21 mouse cellular contexts compared by ENCODE assay signal in the genomic region with DNA sequence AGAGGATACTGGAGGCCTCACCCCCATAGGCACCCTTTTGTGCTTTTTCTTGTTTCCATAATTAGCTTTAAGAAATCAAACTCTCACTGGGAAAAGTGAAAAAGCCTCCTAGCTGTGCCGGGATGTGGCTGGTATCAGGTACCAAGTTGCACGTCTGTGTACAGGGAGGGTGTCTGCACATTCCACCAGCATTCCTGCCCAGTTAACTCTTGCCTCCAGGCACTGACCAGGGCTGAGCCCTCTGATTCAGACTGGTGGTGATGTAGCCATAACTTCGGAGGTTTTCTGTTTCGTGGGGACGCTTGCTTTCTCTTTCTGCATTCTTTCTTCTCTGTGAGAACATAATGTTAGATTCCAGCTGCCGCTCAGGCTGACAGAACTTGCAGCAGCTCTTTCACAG. TPM values are rescaled to one million over a fixed set of nuclear protein-coding genes. Genes with fewer than 3 reads are reported as not detected.
DNase-seq lines count a peak whose midpoint lies in the region; ATAC-seq and TF ChIP-seq lines count a peak whose summit lies in the region.
"Had no signal": no experiment of that assay in that cellular context is flagged by ENCODE, and none has a peak within 500 bp of the region (broad histone marks: within the 10 kb centered on the region; RNA-seq: fewer than 3 reads in every experiment).

No protein-coding gene starts in this region.

- peak overlapping the region; percentile 19 for H3K27ac ChIP-seq in heart, embryonic 12.5 days (ENCODE audit: poor library complexity, severe bottlenecking)
- H3K27ac ChIP-seq in lung, postnatal 0 days (ENCODE audit: low read length): peak overlapping the region; percentile 11; the same call in 1 of the 2 replicates
- H3K27ac ChIP-seq in embryonic facial prominence, embryonic 14.5 days (replicated peaks; ENCODE audit: low read depth, low read length): 0 out of 2 replicates have a peak overlapping the region, but pooled peaks have one; percentile 15
- no peak overlapping the region for H3K27ac ChIP-seq in hindbrain, embryonic 12.5 days
- H3K27ac ChIP-seq: forebrain, embryonic 13.5 days; hindbrain, embryonic 14.5 days; liver, embryonic 14.5 days; neural tube, embryonic 12.5 days had no signal

- H3K9ac ChIP-seq in heart, embryonic 12.5 days: no peak overlapping the region
- no peak overlapping the region for H3K9ac ChIP-seq in lung, postnatal 0 days (replicated peaks; ENCODE audit: low read depth)
- no peak overlapping the region; the same call in 1 of the 2 replicates for H3K9ac ChIP-seq in embryonic facial prominence, embryonic 14.5 days (ENCODE audit: low read depth, low read length)
- H3K9ac ChIP-seq in hindbrain, embryonic 12.5 days: no peak overlapping the region
- H3K9ac ChIP-seq: forebrain, embryonic 13.5 days; hindbrain, embryonic 14.5 days; liver, embryonic 14.5 days; neural tube, embryonic 12.5 days had no signal

- no peak for DNase-seq in heart, adult 9 months (ENCODE audit: low spot score in 2 of 2)
- peak; percentile 49 for DNase-seq in lung, postnatal 0 days (ENCODE audit: low spot score)
- DNase-seq in lung, adult 18-20 months: no peak
- DNase-seq in embryonic facial prominence, embryonic 14.5 days (ENCODE audit: low spot score): no peak
- peak; percentile 44 for DNase-seq in yolk sac, embryonic 10.5 days (ENCODE audit: low spot score)
- DNase-seq in liver: no peak
- DNase-seq: adrenal gland, postnatal 25 days; cerebellum, adult 9-11 months; gastrocnemius, postnatal 36 days; kidney, adult 2 months; right cerebral cortex, postnatal 25 days had no signal

- no peaks in the 10 kb centered on the region for H3K27me3 ChIP-seq in heart, embryonic 12.5 days (replicated peaks)
- no peaks in the 10 kb centered on the region for H3K27me3 ChIP-seq in lung, postnatal 0 days (replicated peaks; ENCODE audit: insufficient read depth, low read length)
- H3K27me3 ChIP-seq in embryonic facial prominence, embryonic 14.5 days (replicated peaks; ENCODE audit: control insufficient read depth, insufficient read depth, low read length): no peaks in the 10 kb centered on the region; the same call in 1 of the 2 replicates
- no peaks in the 10 kb centered on the region for H3K27me3 ChIP-seq in hindbrain, embryonic 12.5 days
- H3K27me3 ChIP-seq: forebrain, embryonic 13.5 days; megakaryocyte, embryonic 14.5 days; neural tube, embryonic 12.5 days had no signal

- H3K9me3 ChIP-seq in heart, embryonic 12.5 days (replicated peaks): no peaks in the 10 kb centered on the region
- no peaks in the 10 kb centered on the region for H3K9me3 ChIP-seq in lung, postnatal 0 days (ENCODE audit: low read length)
- no peaks in the 10 kb centered on the region for H3K9me3 ChIP-seq in embryonic facial prominence, embryonic 14.5 days (ENCODE audit: control insufficient read depth, low read length)
- no peaks in the 10 kb centered on the region for H3K9me3 ChIP-seq in hindbrain, embryonic 12.5 days (replicated peaks)
- H3K9me3 ChIP-seq: forebrain, embryonic 13.5 days; megakaryocyte, embryonic 14.5 days; neural tube, embryonic 12.5 days had no signal

- H3K4me2 ChIP-seq in heart, embryonic 12.5 days: peak overlapping the region; percentile 55
- H3K4me2 ChIP-seq in lung, postnatal 0 days (replicated peaks; ENCODE audit: low read depth, low read length): peak overlapping the region; percentile 19; the same call in 1 of the 2 replicates
- H3K4me2 ChIP-seq in embryonic facial prominence, embryonic 14.5 days (ENCODE audit: low read depth, low read length): no peak overlapping the region; the same call in 1 of the 2 replicates
- H3K4me2 ChIP-seq in hindbrain, embryonic 12.5 days (replicated peaks): no peak overlapping the region
- H3K4me2 ChIP-seq: forebrain, embryonic 13.5 days; hindbrain, embryonic 14.5 days; neural tube, embryonic 12.5 days had no signal

- peak; percentile 74 for ATAC-seq in heart, embryonic 12.5 days (ENCODE audit: insufficient number of reproducible peaks, low FRiP score)
- peak; percentile 83 for ATAC-seq in lung, postnatal 0 days
- 0 out of 2 replicates have a peak, but pooled peaks have one; percentile 53 for ATAC-seq in embryonic facial prominence, embryonic 14.5 days (ENCODE audit: low read depth)
- no peak for ATAC-seq in hindbrain, embryonic 12.5 days (ENCODE audit: low FRiP score)
- ATAC-seq: forebrain, embryonic 13.5 days had no signal

- peaks cover 21% of the 10 kb centered on the region for H3K4me1 ChIP-seq in heart, embryonic 12.5 days (replicated peaks)
- peaks cover 13% of the 10 kb centered on the region; the same call in 1 of the 2 replicates for H3K4me1 ChIP-seq in lung, postnatal 0 days (ENCODE audit: insufficient read depth, low read depth, low read length)
- no peaks in the 10 kb centered on the region for H3K4me1 ChIP-seq in embryonic facial prominence, embryonic 14.5 days (ENCODE audit: control insufficient read depth, insufficient read depth, low read length)
- 0 out of 2 replicates have a peak, but pooled peaks cover 4% of the 10 kb centered on the region for H3K4me1 ChIP-seq in hindbrain, embryonic 12.5 days
- H3K4me1 ChIP-seq: forebrain, embryonic 13.5 days; megakaryocyte, embryonic 14.5 days; neural tube, embryonic 12.5 days had no signal

- no peak for TF ChIP-seq EP300 in lung, postnatal 0 days (IDR thresholded peaks at IDR 0.05)

- H3K4me3 ChIP-seq in heart, embryonic 12.5 days: 0 out of 2 replicates have a peak overlapping the region, but pooled peaks have one; percentile 1
- no peak overlapping the region for H3K4me3 ChIP-seq in lung, postnatal 0 days (ENCODE audit: low read depth, low read length)
- H3K4me3 ChIP-seq in embryonic facial prominence, embryonic 14.5 days (ENCODE audit: low read depth, low read length): no peak overlapping the region
- no peak overlapping the region for H3K4me3 ChIP-seq in hindbrain, embryonic 12.5 days
- H3K4me3 ChIP-seq: forebrain, embryonic 13.5 days; megakaryocyte, embryonic 14.5 days; neural tube, embryonic 12.5 days had no signal

- no peaks in the 10 kb centered on the region for H3K36me3 ChIP-seq in heart, embryonic 12.5 days
- no peaks in the 10 kb centered on the region for H3K36me3 ChIP-seq in lung, postnatal 0 days (ENCODE audit: insufficient read depth, low read length)
- no peaks in the 10 kb centered on the region for H3K36me3 ChIP-seq in embryonic facial prominence, embryonic 14.5 days (ENCODE audit: control insufficient read depth, insufficient read depth, low read length)
- H3K36me3 ChIP-seq in hindbrain, embryonic 12.5 days: no peaks in the 10 kb centered on the region
- H3K36me3 ChIP-seq: neural tube, embryonic 12.5 days had no signal

- TF ChIP-seq CTCF in lung, postnatal 0 days (IDR thresholded peaks at IDR 0.05): no peak

- 37% methylated on average over 6 of the region's 6 CpGs for WGBS in heart, embryonic 12.5 days
- WGBS in lung, postnatal 0 days: 34% methylated on average over 6 of the region's 6 CpGs
- 24% methylated on average over 6 of the region's 6 CpGs for WGBS in embryonic facial prominence, embryonic 14.5 days
- WGBS in hindbrain, embryonic 12.5 days: 62% methylated on average over 6 of the region's 6 CpGs

RNA-seq across cellular contexts. Expression of gene Upk1b, which starts 7.0 kb away (rescaled TPM):
- polyA plus RNA-seq in heart, embryonic 12.5 days (2016; fragmentation: Nextera tagmentation; extraction: Ambion mirVana): 21.2 and 21.4 TPM in 2 replicates
- 61.3 and 71.6 TPM in 2 replicates for polyA plus RNA-seq in lung, postnatal 0 days (2015; fragmentation: Nextera tagmentation; extraction: Ambion mirVana)
- polyA plus RNA-seq in embryonic facial prominence, embryonic 14.5 days (2014; fragmentation: Nextera tagmentation; extraction: Ambion mirVana): 21.9 and 34.4 TPM in 2 replicates
- polyA plus RNA-seq in hindbrain, embryonic 12.5 days (2016; fragmentation: Nextera tagmentation; extraction: Ambion mirVana): 3.2 and 3.8 TPM in 2 replicates
- polyA plus RNA-seq: forebrain, embryonic 13.5 days had no signal

RNA-seq across cellular contexts. Expression of gene 4930435E12Rik, which starts 35.4 kb away (rescaled TPM):
- not detected in 2 replicates for polyA plus RNA-seq in heart, embryonic 12.5 days (2016; fragmentation: Nextera tagmentation; extraction: Ambion mirVana)
- polyA plus RNA-seq in lung, postnatal 0 days (2015; fragmentation: Nextera tagmentation; extraction: Ambion mirVana): not detected in 2 replicates
- polyA plus RNA-seq in embryonic facial prominence, embryonic 14.5 days (2014; fragmentation: Nextera tagmentation; extraction: Ambion mirVana): not detected in 2 replicates
- not detected in 2 replicates for polyA plus RNA-seq in hindbrain, embryonic 12.5 days (2016; fragmentation: Nextera tagmentation; extraction: Ambion mirVana)
- polyA plus RNA-seq: forebrain, embryonic 13.5 days; hindbrain, embryonic 14.5 days; kidney, adult 2 months; large intestine, adult 2 months; limb, embryonic 11.5 days; liver, embryonic 14.5 days; midbrain, postnatal 0 days; neural tube, embryonic 12.5 days had no signal

RNA-seq across cellular contexts. Expression of gene B4galt4, which starts 51.1 kb away (rescaled TPM):
- 26.6 and 29.8 TPM in 2 replicates for polyA plus RNA-seq in heart, embryonic 12.5 days (2016; fragmentation: Nextera tagmentation; extraction: Ambion mirVana)
- polyA plus RNA-seq in lung, postnatal 0 days (2015; fragmentation: Nextera tagmentation; extraction: Ambion mirVana): 49.0 and 50.0 TPM in 2 replicates
- 30.2 and 31.9 TPM in 2 replicates for polyA plus RNA-seq in embryonic facial prominence, embryonic 14.5 days (2014; fragmentation: Nextera tagmentation; extraction: Ambion mirVana)
- 29.9 and 33.4 TPM in 2 replicates for polyA plus RNA-seq in hindbrain, embryonic 12.5 days (2016; fragmentation: Nextera tagmentation; extraction: Ambion mirVana)

Comparison
In these comparisons a context has a peak if more than half of its experiments do, and no peak if none do; other contexts are left out.
1. DNase-seq: peak in lung, postnatal 0 days (single experiment) and yolk sac, embryonic 10.5 days (single experiment); none in heart, adult 9 months (0 of 2), lung, adult 18-20 months (0 of 2), embryonic facial prominence, embryonic 14.5 days (single experiment) and liver (single experiment).
2. H3K4me2 ChIP-seq: peak in heart, embryonic 12.5 days (single experiment) and lung, postnatal 0 days (single experiment); none in embryonic facial prominence, embryonic 14.5 days (single experiment) and hindbrain, embryonic 12.5 days (single experiment).